Mouse (Mus musculus): ENCODE data around the gene Ahdc1. TPM values are rescaled to one million over a fixed set of nuclear protein-coding genes. Genes with fewer than 3 reads are reported as not detected.

The Ahdc1 gene
- polyA plus RNA-seq, 1 experiment from 2014 or later = 2.8 TPM

- TF ChIP-seq EP300 (optimal IDR thresholded peaks at IDR 0.05) = no peak
- no peak for TF ChIP-seq CTCF (IDR thresholded peaks at IDR 0.05; ENCODE audit: low read depth)
- 1% methylated on average over 18 of the region's 18 CpGs for WGBS
- H3K27me3 ChIP-seq (ENCODE audit: control insufficient read depth, insufficient read depth, low read length) = no peaks in the 10 kb centered on the region
- peak overlapping the region; percentile 91 for H3K4me3 ChIP-seq (ENCODE audit: low read depth, low read length)
- H3K36me3 ChIP-seq (ENCODE audit: control insufficient read depth, insufficient read depth, low read length) = no peaks in the 10 kb centered on the region
- peak overlapping the region; percentile 91 for H3K4me2 ChIP-seq (replicated peaks; ENCODE audit: low read depth)
- peak overlapping the region; percentile 92 for H3K9ac ChIP-seq (ENCODE audit: low read length)
- ATAC-seq (ENCODE audit: low FRiP score, low TSS enrichment) (peak; percentile 9; the same call in 1 of the 2 replicates), DNase-seq (ENCODE audit: low spot score) (peak; percentile 60)
- H3K4me1 ChIP-seq (replicated peaks; ENCODE audit: control insufficient read depth, insufficient read depth) = peaks cover 26% of the 10 kb centered on the region
- peak overlapping the region; percentile 95 for H3K27ac ChIP-seq (replicated peaks)
- no peaks in the 10 kb centered on the region for H3K9me3 ChIP-seq (ENCODE audit: control insufficient read depth, low read length)
Measured at GRCm38 (mm10) chr4:133013266-133013891, 2.3 kb downstream of the Ahdc1 start.

GRCm38 (mm10) chr4:133014088-133014487, 3.0 kb downstream of the Ahdc1 start:
- H3K9ac ChIP-seq (ENCODE audit: low read length) = no peak overlapping the region
- peaks cover 26% of the 10 kb centered on the region for H3K4me1 ChIP-seq (replicated peaks; ENCODE audit: control insufficient read depth, insufficient read depth)
- H3K36me3 ChIP-seq (ENCODE audit: control insufficient read depth, insufficient read depth, low read length) = no peaks in the 10 kb centered on the region
- peak overlapping the region; percentile 95; the same call in 1 of the 2 replicates for H3K27ac ChIP-seq (replicated peaks)
- DNase-seq (ENCODE audit: low spot score) (no peak), ATAC-seq (ENCODE audit: low FRiP score, low TSS enrichment) (no peak)
- H3K9me3 ChIP-seq (ENCODE audit: control insufficient read depth, low read length) = no peaks in the 10 kb centered on the region
- 24% methylated on average over 5 of the region's 5 CpGs for WGBS
- H3K4me3 ChIP-seq (ENCODE audit: low read depth, low read length) = 0 out of 2 replicates have a peak overlapping the region, but pooled peaks have one; percentile 6
- TF ChIP-seq EP300 (optimal IDR thresholded peaks at IDR 0.05) (no peak), CTCF (IDR thresholded peaks at IDR 0.05; ENCODE audit: low read depth) (no peak)
- H3K27me3 ChIP-seq (ENCODE audit: control insufficient read depth, insufficient read depth, low read length) = no peaks in the 10 kb centered on the region
- H3K4me2 ChIP-seq (replicated peaks; ENCODE audit: low read depth) = peak overlapping the region; percentile 91

GRCm38 (mm10) chr4:133014896-133015709, 4.0 kb downstream of the Ahdc1 start:
- DNase-seq (ENCODE audit: low spot score) (no peak), ATAC-seq (ENCODE audit: low FRiP score, low TSS enrichment) (no peak)
- Histone ChIP-seq H3K27me3 (ENCODE audit: control insufficient read depth, insufficient read depth, low read length) (no peaks in the 10 kb centered on the region), H3K4me2 (replicated peaks; ENCODE audit: low read depth) (0 out of 2 replicates have a peak overlapping the region, but pooled peaks have one; percentile 17), H3K27ac (replicated peaks) (peak overlapping the region; percentile 76; the same call in 1 of the 2 replicates), H3K4me3 (ENCODE audit: low read depth, low read length) (no peak overlapping the region), H3K9me3 (ENCODE audit: control insufficient read depth, low read length) (no peaks in the 10 kb centered on the region), H3K9ac (ENCODE audit: low read length) (no peak overlapping the region), H3K36me3 (ENCODE audit: control insufficient read depth, insufficient read depth, low read length) (no peaks in the 10 kb centered on the region), H3K4me1 (replicated peaks; ENCODE audit: control insufficient read depth, insufficient read depth) (peaks cover 26% of the 10 kb centered on the region)
- WGBS = 34% methylated on average over 10 of the region's 10 CpGs
- TF ChIP-seq CTCF (IDR thresholded peaks at IDR 0.05; ENCODE audit: low read depth) (no peak), EP300 (optimal IDR thresholded peaks at IDR 0.05) (no peak)

GRCm38 (mm10) chr4:133015710-133016651, 4.9 kb downstream of the Ahdc1 start:
- no peak for TF ChIP-seq EP300 (optimal IDR thresholded peaks at IDR 0.05)
- TF ChIP-seq CTCF (IDR thresholded peaks at IDR 0.05; ENCODE audit: low read depth) = peak; percentile 58
- Histone ChIP-seq H3K4me2 (replicated peaks; ENCODE audit: low read depth) (peak overlapping the region; percentile 11; the same call in 1 of the 2 replicates), H3K9ac (ENCODE audit: low read length) (peak overlapping the region; percentile 27; the same call in 1 of the 2 replicates), H3K4me1 (replicated peaks; ENCODE audit: control insufficient read depth, insufficient read depth) (peaks cover 27% of the 10 kb centered on the region), H3K36me3 (ENCODE audit: control insufficient read depth, insufficient read depth, low read length) (no peaks in the 10 kb centered on the region), H3K27ac (replicated peaks) (peak overlapping the region; percentile 76), H3K27me3 (ENCODE audit: control insufficient read depth, insufficient read depth, low read length) (no peaks in the 10 kb centered on the region), H3K4me3 (ENCODE audit: low read depth, low read length) (no peak overlapping the region), H3K9me3 (ENCODE audit: control insufficient read depth, low read length) (no peaks in the 10 kb centered on the region)
- DNase-seq (ENCODE audit: low spot score) (no peak), ATAC-seq (ENCODE audit: low FRiP score, low TSS enrichment) (no peak)
- WGBS = 54% methylated on average over 9 of the region's 9 CpGs

- peak overlapping the region; percentile 76 for H3K27ac ChIP-seq (replicated peaks)
- no peak for TF ChIP-seq EP300 (optimal IDR thresholded peaks at IDR 0.05)
- 0 out of 2 replicates have a peak, but pooled peaks have one; percentile 2 for TF ChIP-seq CTCF (IDR thresholded peaks at IDR 0.05; ENCODE audit: low read depth)
- no peaks in the 10 kb centered on the region for H3K36me3 ChIP-seq (ENCODE audit: control insufficient read depth, insufficient read depth, low read length)
- peak overlapping the region; percentile 11; the same call in 1 of the 2 replicates for H3K4me2 ChIP-seq (replicated peaks; ENCODE audit: low read depth)
- DNase-seq (ENCODE audit: low spot score) (no peak), ATAC-seq (ENCODE audit: low FRiP score, low TSS enrichment) (no peak)
- no peaks in the 10 kb centered on the region for H3K27me3 ChIP-seq (ENCODE audit: control insufficient read depth, insufficient read depth, low read length)
- H3K9ac ChIP-seq (ENCODE audit: low read length) = peak overlapping the region; percentile 27
- peaks cover 31% of the 10 kb centered on the region for H3K4me1 ChIP-seq (replicated peaks; ENCODE audit: control insufficient read depth, insufficient read depth)
- 29% methylated on average over 4 of the region's 4 CpGs for WGBS
- no peak overlapping the region for H3K4me3 ChIP-seq (ENCODE audit: low read depth, low read length)
- no peaks in the 10 kb centered on the region for H3K9me3 ChIP-seq (ENCODE audit: control insufficient read depth, low read length)
Measured at GRCm38 (mm10) chr4:133016677-133017415, 5.8 kb downstream of the Ahdc1 start.

Measured in stomach, postnatal 0 days (tissue).